Mouse (Mus musculus): ENCODE measurements around the gene Tcf15. TPM values are rescaled to one million over a fixed set of nuclear protein-coding genes. Genes with fewer than 3 reads are reported as not detected.

The Tcf15 gene
- total and polyA plus RNA-seq, 3 experiments: not detected

GRCm38 (mm10) chr2:152169377-152169776 is 26.0 kb downstream of the Tcf15 start:
- in situ Hi-C loops (cut with MboI; ENCODE audit: low pct_ligation_motif_present, low pct_unique_long_range_greater_than_20kb, low sequenced_read_pairs): no loop called here
- Histone ChIP-seq H3K79me2 (replicated peaks; ENCODE audit: control insufficient read depth, extremely low read depth, insufficient read depth, poor library complexity, severe bottlenecking) (no peaks in the 10 kb centered on the region), H3K4me2 (ENCODE audit: insufficient read depth, low read depth, poor library complexity, severe bottlenecking) (no peak overlapping the region), H3K9me3 (replicated peaks; ENCODE audit: low read length) (no peaks in the 10 kb centered on the region), H3K36me3 (replicated peaks in 1 of 2; ENCODE audit: control insufficient read depth in 1 of 2, insufficient read depth in 1 of 2, low read length in 1 of 2) (no peaks in the 10 kb centered on the region), H3K4me3 (replicated peaks in 1 of 3; ENCODE audit: low read depth in 2 of 3, low read length in 2 of 3, poor library complexity in 1 of 3) (no peak overlapping the region), H3K27me3 (replicated peaks) (peaks cover 70% of the 10 kb centered on the region), H3K4me1 (ENCODE audit: control insufficient read depth in 1 of 2, insufficient read depth in 2 of 2) (no peaks in the 10 kb centered on the region), H3K27ac (ENCODE audit: insufficient read depth, low read depth) (no peak overlapping the region), H3K9ac (ENCODE audit: insufficient read depth, low read depth) (no peak overlapping the region)
- dilution Hi-C loops (cut with MboI; ENCODE audit: extremely low pct_ligation_motif_present, extremely low pct_unique_long_range_greater_than_20kb, low sequenced_read_pairs): no loop called here
- TF ChIP-seq MYC (IDR thresholded peaks at IDR 0.05; ENCODE audit: low read depth, low read length) (no peak), ELF1 (IDR thresholded peaks at IDR 0.05; ENCODE audit: low read depth, low read length) (no peak), KAT2A (IDR thresholded peaks at IDR 0.05; ENCODE audit: insufficient replicate concordance, low read length) (no peak), NRF1 (IDR thresholded peaks at IDR 0.05; ENCODE audit: low read depth, low read length) (no peak), TBP (conservative IDR thresholded peaks at IDR 0.05; ENCODE audit: low read depth, low read length) (no peak), BHLHE40 (IDR thresholded peaks at IDR 0.05; ENCODE audit: low read depth, low read length) (no peak), E2F4 (IDR thresholded peaks at IDR 0.05; ENCODE audit: insufficient replicate concordance, low read depth, low read length) (no peak), MAX (IDR thresholded peaks at IDR 0.05; ENCODE audit: low read length) (no peak), JUND (conservative IDR thresholded peaks at IDR 0.05; ENCODE audit: low read depth, low read length) (no peak)
- DNase-seq (ENCODE audit: extremely low read depth): no peak

DNA sequence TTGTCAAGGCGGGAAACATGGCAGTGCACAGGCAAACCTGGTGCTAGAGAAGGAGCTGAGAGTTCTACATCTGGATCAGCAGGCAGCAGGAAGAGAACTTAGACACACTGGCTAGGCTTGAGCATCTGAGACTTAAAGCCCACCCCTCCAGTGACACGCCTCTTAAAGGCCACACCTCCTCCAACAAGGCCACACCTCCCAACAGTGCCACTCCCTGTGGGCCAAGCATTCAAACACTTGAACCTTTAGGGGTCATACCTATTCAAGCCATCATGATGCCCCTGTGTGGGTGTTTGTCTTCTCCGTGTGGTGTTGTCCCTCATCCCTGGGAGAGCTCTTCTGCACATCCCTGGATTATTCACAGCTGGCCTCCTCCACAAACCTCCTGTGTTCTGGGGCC is 31.5 kb downstream of the Tcf15 start:
- no peak overlapping the region for H3K4me3 ChIP-seq (replicated peaks in 1 of 3; ENCODE audit: low read depth in 2 of 3, low read length in 2 of 3, poor library complexity in 1 of 3)
- in situ Hi-C loops (cut with MboI; ENCODE audit: low pct_ligation_motif_present, low pct_unique_long_range_greater_than_20kb, low sequenced_read_pairs) (no loop called here), dilution Hi-C loops (cut with MboI; ENCODE audit: extremely low pct_ligation_motif_present, extremely low pct_unique_long_range_greater_than_20kb, low sequenced_read_pairs) (no loop called here)
- H3K9ac ChIP-seq (ENCODE audit: insufficient read depth, low read depth): no peak overlapping the region
- H3K27me3 ChIP-seq (replicated peaks): peaks cover 78% of the 10 kb centered on the region
- TF ChIP-seq BHLHE40 (IDR thresholded peaks at IDR 0.05; ENCODE audit: low read depth, low read length) (no peak), NRF1 (IDR thresholded peaks at IDR 0.05; ENCODE audit: low read depth, low read length) (no peak), GABPA (IDR thresholded peaks at IDR 0.05; ENCODE audit: insufficient replicate concordance, low read depth, low read length) (no peak), ETS1 (conservative IDR thresholded peaks at IDR 0.05; ENCODE audit: low read depth, low read length) (no peak), ZKSCAN1 (IDR thresholded peaks at IDR 0.05; ENCODE audit: borderline replicate concordance, low read depth, low read length) (no peak), EP300 (IDR thresholded peaks at IDR 0.05; ENCODE audit: low read length) (no peak), CTCF (conservative IDR thresholded peaks at IDR 0.05 in 1 of 2, IDR thresholded peaks at IDR 0.05 in 1 of 2; ENCODE audit: low read depth in 2 of 2, low read length in 2 of 2) (no peak), IRF4 (IDR thresholded peaks at IDR 0.05; ENCODE audit: low read depth, low read length) (no peak), RAD21 (IDR thresholded peaks at IDR 0.05; ENCODE audit: low read depth, low read length) (no peak), TBP (conservative IDR thresholded peaks at IDR 0.05; ENCODE audit: low read depth, low read length) (no peak), E2F4 (IDR thresholded peaks at IDR 0.05; ENCODE audit: insufficient replicate concordance, low read depth, low read length) (no peak), MYC (IDR thresholded peaks at IDR 0.05; ENCODE audit: low read depth, low read length) (no peak), SMC3 (IDR thresholded peaks at IDR 0.05; ENCODE audit: low read depth, low read length) (no peak), USF1 (IDR thresholded peaks at IDR 0.05; ENCODE audit: low read depth, low read length) (no peak), MAZ (IDR thresholded peaks at IDR 0.05; ENCODE audit: low read depth, low read length) (no peak), HCFC1 (IDR thresholded peaks at IDR 0.05; ENCODE audit: low read depth, low read length) (no peak), SIN3A (IDR thresholded peaks at IDR 0.05; ENCODE audit: low read length) (no peak), POLR2AphosphoS2 (IDR thresholded peaks at IDR 0.05; ENCODE audit: low read depth, low read length) (no peak), NELFE (IDR thresholded peaks at IDR 0.05; ENCODE audit: low read depth, low read length) (no peak), CHD2 (IDR thresholded peaks at IDR 0.05; ENCODE audit: low read length) (no peak)
- H3K36me3 ChIP-seq (replicated peaks in 1 of 2; ENCODE audit: control insufficient read depth in 1 of 2, insufficient read depth in 1 of 2, low read length in 1 of 2): no peaks in the 10 kb centered on the region
- no peaks in the 10 kb centered on the region for H3K4me1 ChIP-seq (ENCODE audit: control insufficient read depth in 1 of 2, insufficient read depth in 2 of 2)
- H3K9me3 ChIP-seq (replicated peaks; ENCODE audit: low read length): peaks cover 6% of the 10 kb centered on the region
- H3K27ac ChIP-seq (ENCODE audit: insufficient read depth, low read depth): no peak overlapping the region
- H3K79me2 ChIP-seq (replicated peaks; ENCODE audit: control insufficient read depth, extremely low read depth, insufficient read depth, poor library complexity, severe bottlenecking): no peaks in the 10 kb centered on the region
- H3K4me2 ChIP-seq (ENCODE audit: insufficient read depth, low read depth, poor library complexity, severe bottlenecking): no peak overlapping the region
- DNase-seq (ENCODE audit: extremely low read depth): no peak
